Mouse (Mus musculus): ENCODE results near the gene Fam107b. TPM values are rescaled to one million over a fixed set of nuclear protein-coding genes. Genes with fewer than 3 reads are reported as not detected.
A peak's percentile ranks its signal among the peaks of the same experiment; 100 is the strongest.

Gene Fam107b
- total RNA-seq, 1 experiment = 15.0 TPM

DNA sequence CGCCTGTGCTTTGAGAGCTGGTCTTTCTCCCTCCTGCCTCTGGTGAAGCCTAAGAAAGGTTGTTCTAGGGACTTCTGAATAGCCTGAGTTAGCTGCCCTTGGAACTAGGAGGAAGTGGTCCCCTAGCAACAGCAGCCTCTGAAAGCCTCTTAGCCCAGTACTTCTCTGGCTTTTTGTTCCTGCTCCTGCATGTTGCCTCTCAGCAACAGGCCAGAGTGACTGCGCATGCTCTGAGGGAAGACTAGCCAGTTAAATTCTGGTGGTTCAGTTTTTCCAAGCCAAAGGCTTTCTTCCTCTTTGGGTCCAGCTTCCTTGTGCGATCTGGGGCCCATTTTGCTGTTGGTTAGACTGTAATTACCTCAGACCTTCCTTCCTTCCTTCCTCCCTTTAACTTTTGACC, 98.4 kb downstream of the Fam107b start:
- H3K4me1 ChIP-seq (ENCODE audit: control insufficient read depth in 2 of 2, insufficient read depth in 2 of 2, low read length in 2 of 2, poor library complexity in 1 of 2) = 0 out of 4 replicates have a peak, but pooled peaks cover 0 to 2% of the 10 kb centered on the region in 2 experiments
- H3K27ac ChIP-seq (ENCODE audit: insufficient read depth, low read depth, low read length, poor library complexity, severe bottlenecking) = no peak overlapping the region
- in situ Hi-C loops (cut with MboI; ENCODE audit: low sequenced_read_pairs in 2 of 2, unreplicated experiment in 2 of 2) = no loop called here
- H3K9ac ChIP-seq (ENCODE audit: insufficient read depth, low read depth, low read length, poor library complexity, severe bottlenecking) = no peak overlapping the region
- H3K9me3 ChIP-seq (ENCODE audit: control insufficient read depth, insufficient read depth, low read depth, low read length) = no peaks in the 10 kb centered on the region
- no peak overlapping the region for H3K4me3 ChIP-seq (ENCODE audit: insufficient read depth in 1 of 2, low read depth in 1 of 2, low read length in 2 of 2, poor library complexity in 1 of 2, severe bottlenecking in 1 of 2)
- TF ChIP-seq ZNF384 (IDR thresholded peaks at IDR 0.05; ENCODE audit: low read depth, low read length) (no peak), MAFK (IDR thresholded peaks at IDR 0.05; ENCODE audit: insufficient read depth, low read depth, low read length) (no peak), CHD2 (IDR thresholded peaks at IDR 0.05; ENCODE audit: low read depth, low read length) (no peak), HCFC1 (IDR thresholded peaks at IDR 0.05; ENCODE audit: borderline replicate concordance, insufficient read depth, low read length) (no peak), ZC3H11A (IDR thresholded peaks at IDR 0.05; ENCODE audit: borderline replicate concordance, low read depth, low read length) (no peak)
- no peaks in the 10 kb centered on the region for H3K36me3 ChIP-seq (ENCODE audit: control insufficient read depth, insufficient read depth, low read length, poor library complexity, severe bottlenecking)
- DNase-seq (ENCODE audit: low read depth, low spot score) = peak; percentile 11

DNA sequence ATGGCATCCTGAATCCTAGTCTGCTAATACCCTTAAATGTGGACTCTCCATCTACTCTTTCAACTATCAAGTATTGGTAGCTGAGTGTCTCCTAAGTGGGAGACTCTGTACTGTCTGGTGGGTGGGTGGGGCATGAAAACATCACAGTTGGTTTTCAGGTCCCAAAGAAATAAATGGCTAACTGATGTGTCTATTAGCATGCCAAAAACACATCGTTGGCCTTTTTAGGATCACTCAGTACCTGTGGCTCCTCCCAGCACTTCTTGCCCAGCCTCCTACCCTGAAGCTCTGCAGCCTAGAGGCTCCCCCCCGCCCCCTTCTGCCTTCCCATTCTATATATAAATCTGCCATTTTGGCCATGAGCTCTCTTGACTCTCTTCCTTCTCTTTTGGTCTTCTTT, 99.4 kb downstream of the Fam107b start:
- no peak for TF ChIP-seq HCFC1 (IDR thresholded peaks at IDR 0.05; ENCODE audit: borderline replicate concordance, insufficient read depth, low read length)
- no peak for TF ChIP-seq MAFK (IDR thresholded peaks at IDR 0.05; ENCODE audit: insufficient read depth, low read depth, low read length)
- no peak for TF ChIP-seq CHD2 (IDR thresholded peaks at IDR 0.05; ENCODE audit: low read depth, low read length)
- TF ChIP-seq ZNF384 (IDR thresholded peaks at IDR 0.05; ENCODE audit: low read depth, low read length) = no peak
- no peak for TF ChIP-seq ZC3H11A (IDR thresholded peaks at IDR 0.05; ENCODE audit: borderline replicate concordance, low read depth, low read length)
- no peak overlapping the region for H3K9ac ChIP-seq (ENCODE audit: insufficient read depth, low read depth, low read length, poor library complexity, severe bottlenecking)
- in situ Hi-C loops (cut with MboI; ENCODE audit: low sequenced_read_pairs in 2 of 2, unreplicated experiment in 2 of 2) = no loop called here
- H3K27ac ChIP-seq (ENCODE audit: insufficient read depth, low read depth, low read length, poor library complexity, severe bottlenecking) = no peak overlapping the region
- H3K36me3 ChIP-seq (ENCODE audit: control insufficient read depth, insufficient read depth, low read length, poor library complexity, severe bottlenecking) = no peaks in the 10 kb centered on the region
- H3K4me1 ChIP-seq (ENCODE audit: control insufficient read depth in 2 of 2, insufficient read depth in 2 of 2, low read length in 2 of 2, poor library complexity in 1 of 2) = 0 out of 4 replicates have a peak, but pooled peaks cover 0 to 2% of the 10 kb centered on the region in 2 experiments
- no peak overlapping the region for H3K4me3 ChIP-seq (ENCODE audit: insufficient read depth in 1 of 2, low read depth in 1 of 2, low read length in 2 of 2, poor library complexity in 1 of 2, severe bottlenecking in 1 of 2)
- H3K9me3 ChIP-seq (ENCODE audit: control insufficient read depth, insufficient read depth, low read depth, low read length) = no peaks in the 10 kb centered on the region
- peak; percentile 42 for DNase-seq (ENCODE audit: low read depth, low spot score)

- Histone ChIP-seq H3K9me3 (ENCODE audit: control insufficient read depth, insufficient read depth, low read depth, low read length) (no peaks in the 10 kb centered on the region), H3K27ac (ENCODE audit: insufficient read depth, low read depth, low read length, poor library complexity, severe bottlenecking) (no peak overlapping the region), H3K9ac (ENCODE audit: insufficient read depth, low read depth, low read length, poor library complexity, severe bottlenecking) (no peak overlapping the region), H3K4me1 (ENCODE audit: control insufficient read depth in 2 of 2, insufficient read depth in 2 of 2, low read length in 2 of 2, poor library complexity in 1 of 2) (0 out of 4 replicates have a peak, but pooled peaks cover 0 to 2% of the 10 kb centered on the region in 2 experiments), H3K4me3 (ENCODE audit: insufficient read depth in 1 of 2, low read depth in 1 of 2, low read length in 2 of 2, poor library complexity in 1 of 2, severe bottlenecking in 1 of 2) (no peak overlapping the region), H3K36me3 (ENCODE audit: control insufficient read depth, insufficient read depth, low read length, poor library complexity, severe bottlenecking) (no peaks in the 10 kb centered on the region)
- no peak for TF ChIP-seq HCFC1 (IDR thresholded peaks at IDR 0.05; ENCODE audit: borderline replicate concordance, insufficient read depth, low read length)
- no peak for TF ChIP-seq CHD2 (IDR thresholded peaks at IDR 0.05; ENCODE audit: low read depth, low read length)
- no peak for TF ChIP-seq MAFK (IDR thresholded peaks at IDR 0.05; ENCODE audit: insufficient read depth, low read depth, low read length)
- TF ChIP-seq ZNF384 (IDR thresholded peaks at IDR 0.05; ENCODE audit: low read depth, low read length) = no peak
- TF ChIP-seq ZC3H11A (IDR thresholded peaks at IDR 0.05; ENCODE audit: borderline replicate concordance, low read depth, low read length) = no peak
- in situ Hi-C loops (cut with MboI; ENCODE audit: low sequenced_read_pairs in 2 of 2, unreplicated experiment in 2 of 2) = no loop called here
- no peak for DNase-seq (ENCODE audit: low read depth, low spot score)
Measured at GRCm38 (mm10) chr2:3672654-3673367, 102.5 kb downstream of the Fam107b start.

GRCm38 (mm10) chr2:3675481-3675880, 105.2 kb downstream of the Fam107b start:
- Histone ChIP-seq H3K9ac (ENCODE audit: insufficient read depth, low read depth, low read length, poor library complexity, severe bottlenecking) (no peak overlapping the region), H3K9me3 (ENCODE audit: control insufficient read depth, insufficient read depth, low read depth, low read length) (no peaks in the 10 kb centered on the region), H3K4me1 (ENCODE audit: control insufficient read depth in 2 of 2, insufficient read depth in 2 of 2, low read length in 2 of 2, poor library complexity in 1 of 2) (no peaks in the 10 kb centered on the region), H3K27ac (ENCODE audit: insufficient read depth, low read depth, low read length, poor library complexity, severe bottlenecking) (no peak overlapping the region), H3K36me3 (ENCODE audit: control insufficient read depth, insufficient read depth, low read length, poor library complexity, severe bottlenecking) (no peaks in the 10 kb centered on the region), H3K4me3 (ENCODE audit: insufficient read depth in 1 of 2, low read depth in 1 of 2, low read length in 2 of 2, poor library complexity in 1 of 2, severe bottlenecking in 1 of 2) (no peak overlapping the region)
- TF ChIP-seq MAFK (IDR thresholded peaks at IDR 0.05; ENCODE audit: insufficient read depth, low read depth, low read length) (no peak), ZC3H11A (IDR thresholded peaks at IDR 0.05; ENCODE audit: borderline replicate concordance, low read depth, low read length) (no peak), ZNF384 (IDR thresholded peaks at IDR 0.05; ENCODE audit: low read depth, low read length) (no peak), CHD2 (IDR thresholded peaks at IDR 0.05; ENCODE audit: low read depth, low read length) (no peak), HCFC1 (IDR thresholded peaks at IDR 0.05; ENCODE audit: borderline replicate concordance, insufficient read depth, low read length) (no peak)
- in situ Hi-C loops (cut with MboI; ENCODE audit: low sequenced_read_pairs in 2 of 2, unreplicated experiment in 2 of 2) = no loop called here
- no peak for DNase-seq (ENCODE audit: low read depth, low spot score)
